Mouse (Mus musculus) kidney, postnatal 10 days (tissue): ENCODE measurements around the gene Tmed4.
A peak's percentile ranks its signal among the peaks of the same experiment; 100 is the strongest.
"Not testable (repeated sequence)": the region's sequence is repeated elsewhere in the genome, so short reads cannot be mapped to it uniquely, and the experiment has no call there.

ENCODE experiments used
- DNase-seq: peaks from one replicate; pipeline ENCODE4 v3.0.0; 2021; ENCODE audit warnings: mixed read lengths

The Tmed4 gene

DNA sequence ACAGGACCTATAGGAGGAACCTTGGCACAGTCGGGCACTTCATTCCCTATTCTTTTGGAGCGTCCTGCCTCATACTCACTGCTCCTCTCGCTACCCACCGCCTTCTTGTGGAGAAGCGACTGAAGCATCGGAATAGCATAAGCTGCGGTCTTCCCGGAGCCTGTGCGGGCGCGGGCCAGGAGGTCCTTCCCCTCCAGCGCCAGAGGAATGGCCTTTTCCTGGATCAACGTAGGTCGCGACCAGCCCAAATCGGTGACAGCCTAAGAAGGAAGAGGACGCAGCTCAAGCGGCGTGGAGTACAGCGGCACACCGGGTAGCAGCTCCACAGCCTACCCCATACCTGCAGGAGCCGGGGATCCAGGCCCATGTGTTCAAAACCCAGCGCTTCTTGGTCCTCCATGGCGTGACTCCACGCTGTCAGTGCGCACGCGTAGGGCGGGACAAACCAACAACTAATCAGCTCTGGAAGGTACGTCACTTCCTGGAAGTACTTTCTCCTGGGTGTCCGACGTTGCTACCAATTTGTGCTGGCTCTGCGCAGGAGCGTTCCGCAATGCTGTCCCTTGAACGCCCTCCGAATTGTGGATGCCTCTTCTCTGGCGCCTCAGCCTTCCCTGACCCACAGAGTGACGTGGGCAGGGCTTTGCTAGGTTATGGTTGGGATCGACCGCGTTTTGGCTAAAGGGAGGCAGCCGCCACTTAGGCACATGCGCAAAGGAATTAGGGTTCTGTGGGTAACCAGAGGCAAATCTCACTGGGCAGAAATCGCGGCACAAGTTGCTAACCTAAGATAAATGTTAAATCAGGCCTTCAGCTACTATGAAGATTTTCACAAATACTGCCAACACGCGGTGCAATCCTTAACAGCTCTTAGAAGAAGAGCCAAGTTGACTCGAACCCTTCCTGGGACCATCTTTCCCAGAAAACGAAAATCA lies 7.1 kb downstream of the Tmed4 start, which contains the start of gene Ddx56:
Ddx56 (minus strand) TSS at position 453 of the 935 bp plus-strand sequence.
- peak; percentile 94 for DNase-seq

DNA sequence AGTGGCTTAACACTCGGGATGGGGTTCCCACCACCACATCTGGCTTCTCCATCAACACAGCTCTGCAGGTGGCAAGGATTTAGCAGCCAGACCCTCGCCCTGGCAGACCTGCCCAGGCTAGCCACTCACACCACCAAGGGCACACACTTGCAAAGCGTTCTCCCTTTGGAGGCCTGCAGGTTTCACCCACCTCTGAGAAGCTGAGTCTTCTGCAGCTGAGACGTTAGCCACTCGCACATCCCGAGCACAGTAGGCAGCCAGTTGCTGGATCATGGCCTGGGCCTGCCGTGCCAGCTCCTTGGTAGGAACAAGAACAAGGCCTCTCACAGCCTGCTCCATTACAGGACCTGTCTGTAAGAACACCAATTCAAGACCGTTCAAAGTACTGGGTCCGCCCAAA lies 8.0 kb downstream of the Tmed4 start:
- no peak for DNase-seq

DNA sequence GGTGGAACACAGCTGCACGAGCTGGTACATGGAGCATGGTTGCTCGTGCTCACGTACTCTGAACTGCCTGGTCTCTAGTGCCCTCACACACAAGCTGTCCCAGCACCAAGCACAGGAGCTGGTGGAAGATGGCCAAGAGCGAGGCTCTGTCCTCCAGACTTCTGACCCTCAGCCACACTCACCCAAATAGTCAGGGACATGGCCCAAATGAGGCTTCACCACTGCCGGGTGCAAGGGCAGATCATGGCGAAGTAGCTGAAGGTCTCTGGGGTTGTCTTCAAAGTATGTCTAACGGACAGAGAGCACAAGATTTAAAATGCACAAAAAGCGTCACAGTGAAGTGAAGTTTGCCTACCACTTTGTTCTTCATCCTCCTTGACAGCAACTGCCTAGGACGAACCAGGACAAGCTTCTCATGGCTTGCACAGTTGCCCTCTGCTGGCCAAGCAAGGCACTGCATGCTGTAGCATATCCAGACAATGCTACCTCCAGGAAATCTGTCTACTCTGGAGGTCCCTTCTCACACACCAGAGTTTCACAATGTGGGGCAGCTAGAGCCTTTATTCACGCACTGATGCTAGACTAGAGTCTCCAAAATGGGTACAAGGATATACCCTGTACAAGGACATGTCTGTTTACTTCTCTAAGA lies 13.1 kb downstream of the Tmed4 start:
- peak; percentile 88 for DNase-seq

DNA sequence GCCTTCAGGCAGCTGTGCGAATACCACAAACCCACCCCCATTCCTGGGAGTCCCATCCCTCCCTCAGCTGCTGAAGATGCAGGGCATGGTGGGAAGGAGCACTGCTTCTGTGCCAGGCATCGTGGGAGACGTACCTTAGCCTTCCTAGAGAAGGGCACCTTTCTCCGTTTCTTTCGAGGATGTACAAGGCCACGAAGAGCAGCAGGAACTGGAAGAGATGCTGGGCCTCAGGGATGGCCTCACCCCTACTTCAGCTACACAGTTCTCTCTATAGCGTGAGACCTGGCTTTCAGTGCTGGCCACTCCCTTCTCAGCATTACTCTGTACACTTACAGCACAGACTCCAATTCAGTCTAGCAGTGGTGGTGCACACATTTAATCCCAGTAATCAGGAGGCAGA lies 15.3 kb downstream of the Tmed4 start:
- no peak for DNase-seq

DNA sequence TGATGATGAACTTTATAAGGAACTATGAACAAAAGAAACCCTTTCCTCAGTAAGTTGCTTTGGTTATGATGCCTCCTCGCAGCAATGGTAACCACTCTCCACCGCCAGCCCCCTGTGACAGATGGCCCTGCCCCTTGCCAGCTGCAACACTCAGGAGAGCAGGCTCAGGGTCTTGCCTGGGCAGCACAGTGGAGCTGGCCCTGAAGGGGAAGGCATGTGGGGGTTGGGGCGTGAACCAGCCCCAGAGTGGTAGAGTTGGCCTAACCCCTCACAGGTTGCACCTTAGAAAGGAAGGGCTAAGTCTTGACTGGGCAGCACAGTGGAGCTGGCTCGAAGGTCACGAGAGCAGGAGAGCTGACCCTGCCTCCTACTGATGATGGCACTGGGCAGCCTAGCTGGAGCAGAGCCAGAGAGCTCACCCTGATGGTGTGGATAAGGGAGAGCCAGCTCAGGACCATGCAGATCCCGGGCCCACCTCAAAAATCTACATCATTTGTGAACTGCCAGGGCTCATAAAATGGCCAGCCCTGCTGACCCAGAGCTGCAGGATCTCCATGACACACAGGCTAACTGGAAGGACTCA lies 18.1 kb downstream of the Tmed4 start:
- peak; percentile 54 for DNase-seq

DNA sequence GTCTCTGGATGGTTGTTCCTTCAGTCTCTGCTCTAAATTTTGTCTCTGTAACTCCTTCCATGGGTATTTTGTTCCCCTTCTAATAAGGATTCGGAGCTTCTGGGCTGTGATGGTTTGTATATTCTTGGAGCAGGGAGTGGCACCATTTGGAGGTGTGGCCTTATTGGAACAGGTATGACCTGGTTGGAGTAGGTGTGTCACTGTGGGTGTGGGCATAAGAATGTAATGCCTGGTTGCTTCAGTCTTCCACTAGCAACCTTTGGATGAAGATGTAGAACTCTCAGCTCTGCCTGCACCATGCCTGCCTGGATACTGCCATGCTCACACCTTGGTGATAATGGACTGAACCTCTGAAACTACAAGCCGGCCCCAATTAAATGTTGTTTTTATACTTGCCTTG lies 20.1 kb downstream of the Tmed4 start:
- DNase-seq = not testable (repeated sequence)

DNA sequence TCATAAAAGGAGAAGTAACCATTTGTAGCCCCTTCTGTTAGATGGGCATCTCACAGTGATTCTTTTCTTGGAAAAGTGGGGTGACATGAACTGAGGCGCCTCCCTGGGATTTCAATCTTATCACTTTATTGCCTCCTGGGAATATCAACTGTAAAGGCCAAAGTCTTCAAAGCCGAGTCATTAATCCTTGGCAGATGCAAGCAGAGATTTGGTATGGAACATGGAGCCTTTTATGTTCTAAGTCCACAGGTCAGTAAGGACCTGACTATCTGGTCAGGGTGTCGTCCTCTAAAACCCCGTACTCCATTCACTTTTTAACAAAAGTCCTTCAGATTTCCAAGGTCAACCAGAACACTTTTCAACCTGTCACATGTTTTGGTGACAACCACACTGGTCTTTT lies 21.8 kb downstream of the Tmed4 start:
- DNase-seq = no peak

DNA sequence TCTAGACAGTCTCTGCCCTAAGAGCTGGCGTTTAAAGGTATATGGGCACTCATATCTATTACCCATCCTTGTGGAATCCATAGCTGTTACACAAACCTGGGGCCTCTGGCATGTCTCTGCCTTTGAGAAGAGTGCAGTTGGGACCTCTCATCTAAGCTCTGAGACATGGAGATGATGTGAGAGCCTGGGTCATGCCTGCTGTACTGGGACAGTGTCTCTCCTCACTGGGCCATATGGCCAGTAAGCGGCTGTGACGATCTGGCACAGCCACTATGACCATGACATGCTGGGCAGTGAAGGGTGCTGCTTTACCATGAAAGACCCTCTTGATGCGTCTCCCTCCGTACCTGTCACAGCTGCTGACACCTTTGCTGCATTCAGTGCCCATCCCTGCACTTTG lies 22.4 kb downstream of the Tmed4 start:
- no peak for DNase-seq

DNA sequence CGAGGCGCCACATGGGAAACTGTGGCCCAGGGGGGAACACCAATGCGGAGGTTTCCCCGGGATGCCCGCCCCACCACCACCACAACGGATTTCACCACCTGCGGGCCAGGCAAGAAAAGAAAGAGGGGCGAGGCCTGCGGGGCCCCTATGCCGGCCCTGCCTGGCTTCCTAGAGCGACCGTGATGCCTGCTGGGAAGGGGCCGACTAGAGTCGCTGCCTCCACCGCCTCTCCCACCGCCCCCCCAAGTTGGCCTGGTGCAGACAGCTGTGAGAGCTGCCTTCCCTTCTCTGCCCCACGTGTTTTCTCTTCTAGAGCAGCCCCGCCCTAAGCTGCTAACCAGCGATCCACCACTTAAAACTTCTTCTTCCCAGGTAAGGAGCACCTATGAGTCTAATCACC lies 30.0 kb downstream of the Tmed4 start:
- no peak for DNase-seq

DNA sequence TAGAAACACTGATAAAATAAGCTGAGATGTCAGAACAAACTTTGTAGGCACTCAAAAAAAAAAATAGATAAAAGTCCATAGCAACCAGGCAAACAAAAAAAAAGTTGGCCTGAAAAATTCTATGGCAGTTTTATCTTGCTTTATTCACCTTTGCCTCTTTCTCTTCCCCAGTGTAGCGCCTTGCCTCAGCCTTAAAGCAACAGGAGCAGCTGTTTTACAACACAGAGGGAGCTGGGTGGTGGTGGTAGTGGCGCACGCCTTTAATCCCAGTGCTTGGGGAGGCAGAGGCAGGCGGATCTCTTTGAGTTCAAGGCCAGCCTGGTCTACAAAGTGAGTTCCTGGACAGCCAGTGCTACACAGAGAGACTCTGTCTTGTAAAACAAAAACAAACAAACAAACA lies 41.6 kb downstream of the Tmed4 start:
- DNase-seq = no peak

DNA sequence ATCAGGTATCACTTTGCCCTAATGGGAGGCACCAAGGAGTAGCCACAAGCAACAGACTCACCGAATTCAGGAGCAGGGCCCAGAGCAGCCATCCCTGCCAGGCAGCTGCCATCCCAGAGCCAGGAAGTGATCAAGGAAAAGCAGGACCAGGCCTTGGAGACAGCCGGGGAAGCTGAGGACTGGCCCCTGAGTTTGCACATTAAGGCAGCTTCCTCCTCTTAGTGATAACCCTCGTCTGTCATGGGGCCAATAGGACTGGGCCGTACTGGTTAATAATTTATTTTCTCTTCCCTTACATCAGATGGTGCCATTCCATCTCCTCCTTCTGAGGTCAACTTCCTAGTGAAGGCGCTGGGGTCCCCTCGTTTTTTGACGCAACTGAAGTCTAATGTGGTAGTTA lies 44.7 kb downstream of the Tmed4 start, which contains the start of gene Npc1l1:
Npc1l1 (minus strand) TSS at position 132 of the 400 bp plus-strand sequence.
- no peak for DNase-seq

DNA sequence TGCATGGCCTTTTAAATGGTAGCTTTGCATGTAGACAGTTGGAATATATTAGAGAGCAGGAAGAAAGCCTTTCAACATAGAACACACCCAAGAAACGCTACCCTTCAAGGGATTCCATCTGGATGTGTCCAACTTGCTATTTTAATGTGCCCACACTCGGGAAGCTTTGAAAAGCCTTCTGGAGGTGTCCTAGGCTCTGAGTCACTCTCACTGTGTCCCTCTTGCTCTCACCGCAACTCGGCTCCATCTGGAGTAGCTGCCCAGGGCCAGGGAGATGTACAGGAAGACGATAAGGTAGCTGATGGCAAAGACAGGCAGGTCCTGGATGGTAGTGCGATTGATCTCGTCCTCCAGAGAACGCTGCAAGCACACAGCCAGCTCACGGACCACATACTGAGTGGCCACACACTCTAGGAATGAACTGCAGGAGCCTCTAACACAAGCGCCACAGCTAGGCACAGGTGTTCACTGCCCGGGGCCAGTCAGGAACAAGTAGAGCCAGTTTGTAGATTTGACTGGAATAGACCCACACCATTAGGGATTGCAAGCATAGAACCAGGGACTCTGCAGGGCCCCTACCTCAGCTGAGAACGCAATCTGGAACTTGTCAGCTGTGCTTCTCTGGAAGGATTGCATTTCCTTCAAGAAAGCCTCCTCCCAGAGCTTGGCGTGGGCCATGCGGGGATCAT lies 50.0 kb downstream of the Tmed4 start:
- DNase-seq = peak; percentile 21

DNA sequence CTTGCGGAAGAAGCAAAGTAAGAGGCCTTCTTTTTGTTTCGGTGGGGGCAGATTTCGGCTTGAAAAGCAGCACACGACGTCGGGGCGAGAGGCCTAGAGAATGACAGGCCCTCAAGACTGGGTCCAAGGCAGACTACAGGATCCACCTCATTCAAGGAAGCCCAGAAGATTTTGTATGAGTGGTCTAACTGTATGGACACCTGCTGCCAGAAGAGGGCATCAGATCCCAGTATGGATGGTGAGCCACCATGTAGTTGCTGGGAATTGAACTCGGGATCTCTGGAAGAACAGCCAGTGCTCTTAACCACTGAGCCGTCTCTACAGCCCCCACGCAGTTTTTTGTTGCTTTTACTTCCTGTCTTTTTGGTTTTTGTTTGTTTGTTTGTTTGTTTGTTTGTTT lies 52.5 kb downstream of the Tmed4 start:
- no peak for DNase-seq
